Mouse (Mus musculus) adrenal gland, postnatal 36 days (tissue): ENCODE results near the gene Surf6. TPM values are rescaled to one million over a fixed set of nuclear protein-coding genes. Genes with fewer than 3 reads are reported as not detected.
"Not testable (repeated sequence)": the region's sequence is repeated elsewhere in the genome, so short reads cannot be mapped to it uniquely, and the experiment has no call there.

ENCODE experiments used
- DNase-seq, 2 experiments: peaks; one replicate each; pipeline ENCODE4 v3.0.0; 2021; ENCODE audit warnings: mixed read lengths in 1 of 2
- total RNA-seq, 2 experiments: library from RNA; stranded (reverse); gene quantifications; 2 replicates each; pipeline ENCODE4 v1.2.3; 2021

Surf6 gene
- total RNA-seq, 2 experiments from 2014 or later, result 28.5 to 32.7 TPM

GRCm38 (mm10) chr2:26913416-26914147, 10.9 kb upstream of the Surf6 start:
- DNase-seq, result no peak

DNA sequence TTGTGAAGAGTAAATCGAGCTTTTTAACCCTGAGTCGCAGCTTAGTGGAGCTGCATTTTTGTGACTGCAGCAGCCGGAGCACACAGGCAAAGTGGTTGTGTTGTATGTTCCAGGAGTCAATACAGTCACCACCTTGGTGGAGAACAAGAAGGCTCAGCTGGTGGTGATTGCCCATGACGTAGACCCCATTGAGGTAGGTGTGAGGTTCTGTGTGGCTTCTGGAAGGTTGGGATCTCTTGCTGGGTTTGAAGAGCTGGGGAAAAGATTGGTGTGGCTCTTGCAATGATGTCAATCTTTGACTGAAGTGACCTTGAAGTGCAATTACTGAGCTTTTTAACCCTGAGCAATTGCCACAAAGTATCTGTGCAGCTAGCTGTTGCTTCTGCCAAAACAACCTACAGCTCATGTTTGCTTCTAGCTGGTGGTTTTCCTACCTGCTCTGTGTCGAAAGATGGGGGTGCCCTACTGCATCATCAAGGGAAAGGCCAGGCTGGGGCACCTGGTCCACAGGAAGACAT, 9.6 kb upstream of the Surf6 start:
- no peak for DNase-seq

DNA sequence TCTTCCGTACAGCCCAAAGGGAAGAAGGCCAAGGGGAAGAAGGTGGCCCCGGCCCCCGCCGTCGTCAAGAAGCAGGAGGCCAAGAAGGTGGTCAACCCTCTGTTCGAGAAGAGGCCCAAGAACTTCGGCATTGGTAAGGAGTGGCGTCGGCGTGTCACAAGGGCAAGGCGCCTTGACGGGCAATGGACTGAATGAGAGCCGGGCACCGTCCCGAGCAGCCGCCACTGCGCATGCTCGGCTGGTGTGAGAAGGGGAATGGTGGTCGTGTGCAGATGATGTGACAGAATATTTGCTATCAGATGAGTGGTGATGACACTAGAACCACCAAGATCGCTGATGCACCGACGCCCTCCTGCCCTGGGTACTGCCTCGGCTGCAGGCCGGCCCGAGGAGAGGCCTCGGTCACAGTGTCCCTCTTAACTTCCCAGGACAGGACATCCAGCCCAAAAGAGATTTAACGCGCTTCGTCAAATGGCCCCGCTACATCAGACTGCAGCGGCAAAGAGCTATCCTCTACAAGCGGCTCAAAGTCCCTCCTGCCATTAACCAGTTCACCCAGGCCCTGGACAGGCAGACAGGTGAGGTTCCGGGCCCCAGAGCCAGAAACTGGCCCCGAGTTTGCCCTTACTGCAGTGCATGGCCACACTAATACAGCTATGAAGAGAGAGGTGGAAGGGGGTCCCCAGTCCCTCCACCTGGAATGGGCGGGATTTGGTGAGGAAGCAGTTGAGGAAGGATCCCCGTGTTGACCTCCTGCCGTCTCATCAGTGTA, 8.5 kb upstream of the Surf6 start:
- DNase-seq, result peak; percentile 63 to 64

- peak; percentile 100 for DNase-seq
Measured at GRCm38 (mm10) chr2:26910124-26910993, 7.7 kb upstream of the Surf6 start, which contains the start of the genes Med22 and Rpl7a. Gene Med22, minus strand, starts transcription at chr2:26910677. Gene Rpl7a, plus strand, starts transcription at chr2:26910764.

DNA sequence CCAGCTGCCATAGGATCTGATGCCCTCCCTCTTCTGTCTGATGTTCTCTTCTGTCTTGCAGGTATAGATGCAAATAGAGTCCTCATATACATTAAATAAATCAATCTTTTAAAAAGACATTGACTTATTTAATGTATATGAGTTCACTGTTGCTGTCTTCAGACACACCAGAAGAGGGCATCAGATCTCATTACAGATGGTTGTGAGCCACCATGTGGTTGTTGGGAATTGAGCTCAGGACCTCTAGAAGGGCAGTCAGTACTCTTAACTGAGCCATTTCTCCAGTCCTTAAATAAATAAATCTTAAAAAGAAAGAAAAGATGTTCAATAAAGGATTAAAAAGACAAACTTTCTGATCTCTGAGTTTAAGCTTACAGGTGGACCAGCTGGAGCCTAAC, 6.7 kb upstream of the Surf6 start:
- no peak for DNase-seq

DNA sequence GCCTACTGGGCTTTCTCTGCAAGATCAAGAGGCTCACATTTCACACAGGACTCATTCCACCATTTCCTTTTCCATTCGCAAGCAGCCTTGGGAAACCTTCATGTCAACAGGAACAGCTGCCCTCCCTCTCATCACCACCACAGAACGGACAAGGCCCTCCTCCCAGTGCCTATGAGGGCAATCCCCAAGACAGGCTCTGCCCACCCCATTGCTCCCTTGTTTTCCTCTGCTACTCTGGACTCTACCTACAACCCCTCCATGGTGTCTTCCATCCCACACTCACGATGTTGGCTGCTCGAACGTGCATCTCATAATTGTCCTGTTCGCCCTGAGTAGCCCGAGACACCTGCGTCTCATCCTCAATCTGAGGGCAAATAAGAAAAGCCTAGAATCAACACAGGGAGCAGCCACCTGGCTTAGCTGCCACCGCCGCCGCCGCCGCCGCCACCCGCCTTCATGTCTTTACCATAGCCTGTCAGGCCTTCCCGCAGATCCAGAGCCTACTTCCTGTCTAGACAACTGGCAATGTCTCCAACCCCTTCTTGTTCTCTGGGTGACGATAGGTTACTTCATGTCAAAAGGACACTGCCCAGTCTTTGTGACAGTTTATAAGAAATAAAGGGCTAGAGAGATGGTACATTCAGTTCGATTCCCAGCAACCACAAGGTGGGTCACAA, 6.2 kb upstream of the Surf6 start:
- DNase-seq, result no peak

- peak; percentile 60 to 83 for DNase-seq
Measured at GRCm38 (mm10) chr2:26907109-26907508, 4.4 kb upstream of the Surf6 start.

- no peak for DNase-seq
Measured at GRCm38 (mm10) chr2:26906431-26906830, 3.8 kb upstream of the Surf6 start.

- DNase-seq, result no peak
Measured at GRCm38 (mm10) chr2:26905936-26906335, 3.3 kb upstream of the Surf6 start.

- DNase-seq, result no peak
Measured at GRCm38 (mm10) chr2:26903311-26903710, 632 bp upstream of the Surf6 start.

DNA sequence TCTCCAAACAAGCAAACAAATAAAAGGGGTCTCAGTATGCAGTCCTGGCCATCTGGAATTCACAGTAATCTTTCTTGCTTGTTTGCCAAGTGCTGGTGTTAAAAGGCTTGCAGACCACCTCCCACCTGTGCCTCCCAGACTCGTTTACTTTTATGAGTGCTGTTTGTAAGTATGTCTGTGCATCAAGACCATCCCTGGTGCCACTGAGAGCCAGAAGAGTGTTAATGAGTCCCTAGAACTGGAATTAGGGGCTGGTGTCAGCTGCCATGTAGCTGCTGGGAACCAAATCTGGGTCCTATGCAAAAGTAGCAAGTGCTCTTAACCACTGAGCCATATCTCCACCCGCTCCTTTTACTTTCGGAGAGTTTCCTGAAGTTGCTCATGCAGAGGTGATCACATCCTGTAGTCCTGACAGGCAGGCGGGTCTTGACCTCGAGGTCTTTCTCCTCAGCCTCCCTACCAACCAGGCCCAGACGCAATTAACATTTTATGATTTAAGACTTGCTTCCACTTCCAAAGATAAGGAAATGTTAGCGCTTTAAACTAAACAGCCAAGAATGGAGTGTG, 762 bp downstream of the Surf6 start:
- DNase-seq, result no peak

GRCm38 (mm10) chr2:26900731-26901130, 1.9 kb downstream of the Surf6 start:
- DNase-seq, result no peak

DNA sequence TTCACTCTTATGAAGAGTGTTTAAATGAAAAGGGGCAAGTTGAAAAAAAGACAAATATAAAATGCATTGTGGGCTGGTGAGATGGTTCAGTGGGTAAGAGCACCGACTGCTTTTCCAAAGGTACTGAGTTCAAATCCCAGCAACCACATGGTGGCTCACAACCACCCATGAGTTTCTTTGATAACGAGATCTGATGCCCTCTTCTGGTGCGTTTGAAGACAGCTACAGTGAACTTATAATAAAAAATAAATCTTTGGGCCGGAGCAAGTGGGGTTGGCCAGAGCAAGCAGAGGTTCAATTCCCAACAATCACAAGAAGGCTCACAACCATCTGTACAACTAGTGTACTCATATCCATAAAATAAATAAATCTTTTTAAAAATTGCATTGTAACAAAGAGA, 6.8 kb downstream of the Surf6 start:
- DNase-seq, result no peak

GRCm38 (mm10) chr2:26886170-26886569, 16.5 kb downstream of the Surf6 start:
- not testable (repeated sequence) for DNase-seq

GRCm38 (mm10) chr2:26885541-26885940, 17.1 kb downstream of the Surf6 start:
- DNase-seq, result not testable (repeated sequence)

GRCm38 (mm10) chr2:26878571-26878970, 24.1 kb downstream of the Surf6 start:
- DNase-seq, result no peak

DNA sequence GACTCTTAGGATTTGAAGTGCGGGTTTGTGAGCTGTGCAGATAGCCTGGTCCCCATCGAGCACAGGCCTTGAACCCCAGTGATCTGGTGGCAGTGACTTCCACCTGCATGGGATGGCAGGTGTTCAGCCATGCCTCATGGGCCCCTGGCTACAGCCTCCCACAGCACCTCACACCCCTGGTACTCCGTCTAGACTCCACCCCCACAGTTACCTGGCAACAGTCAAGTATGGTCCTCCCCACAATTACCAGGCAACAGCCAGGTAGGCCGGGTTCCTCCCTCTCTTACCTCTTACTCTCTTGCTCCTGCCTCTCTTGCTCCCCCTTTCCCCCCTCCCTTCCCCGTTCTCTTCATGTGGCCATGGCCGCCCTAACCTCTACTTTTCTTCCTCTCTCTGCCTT, 32.0 kb downstream of the Surf6 start:
- no peak for DNase-seq

DNA sequence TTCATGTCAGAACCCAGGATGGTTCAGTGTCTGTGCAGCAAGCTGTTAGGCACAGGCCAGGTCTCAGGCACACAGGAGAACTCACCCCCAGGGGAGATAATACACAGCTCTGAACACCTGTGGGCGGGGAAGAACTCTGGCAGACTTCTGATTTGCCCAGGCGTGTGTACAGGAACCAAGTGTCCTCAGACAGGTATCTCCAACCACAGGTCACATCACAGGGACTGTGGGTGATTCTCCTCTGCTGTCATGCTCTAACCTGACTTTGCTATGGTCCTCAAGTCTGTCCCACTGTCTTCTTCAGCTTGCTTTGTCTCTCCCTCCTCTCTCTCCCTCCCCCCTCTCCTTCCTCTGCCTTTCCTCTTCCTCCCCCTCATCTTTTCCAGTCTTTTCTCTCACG, 37.8 kb downstream of the Surf6 start, which contains the start of gene Abo:
TSS of gene Abo (minus strand) at position 101 of the 400 bp plus-strand sequence.
- no peak for DNase-seq

- DNase-seq, result no peak
Measured at GRCm38 (mm10) chr2:26862856-26863255, 39.8 kb downstream of the Surf6 start.

- DNase-seq, result peak; percentile 13 to 50
Measured at GRCm38 (mm10) chr2:26847706-26848105, 55.0 kb downstream of the Surf6 start.
